Mouse (Mus musculus) layer of hippocampus, postnatal 36 days (tissue): ENCODE data around the gene Zfp763. TPM values are rescaled to one million over a fixed set of nuclear protein-coding genes. Genes with fewer than 3 reads are reported as not detected.
"Not testable (repeated sequence)": the region's sequence is repeated elsewhere in the genome, so short reads cannot be mapped to it uniquely, and the experiment has no call there.

ENCODE experiments used
- DNase-seq, 2 experiments: peaks; one replicate each; pipeline ENCODE4 v3.0.0; 2022
- total RNA-seq, 2 experiments: library from RNA; stranded (reverse); gene quantifications; 2 replicates each; pipeline ENCODE4 v1.2.3; 2021

The Zfp763 gene
- 10 to 100 TPM; 19.7 to 24.3 TPM for total RNA-seq

- peak; percentile 79 to 82 for DNase-seq
These were observed at the start of gene Zfp763 for GRCm38 (mm10) chr17:33032900-33033891. Zfp763 (minus strand) TSS chr17:33033402.

GRCm38 (mm10) chr17:33067958-33068357, 34.8 kb upstream of the Zfp763 start, which contains the start of gene 4921501E09Rik:
4921501E09Rik (minus strand) TSS chr17:33068058.
- DNase-seq = no peak

- DNase-seq = no peak
These were observed 29.8 kb upstream of the Zfp763 start for GRCm38 (mm10) chr17:33063001-33063400.

GRCm38 (mm10) chr17:33058791-33059190, 25.6 kb upstream of the Zfp763 start:
- DNase-seq = no peak

GRCm38 (mm10) chr17:33032376-33032775, 826 bp downstream of the Zfp763 start:
- DNase-seq = no peak

GRCm38 (mm10) chr17:33020434-33020833, 12.8 kb downstream of the Zfp763 start:
- not testable (repeated sequence) for DNase-seq

GRCm38 (mm10) chr17:33008337-33008736, 24.9 kb downstream of the Zfp763 start:
- DNase-seq = no peak

- no peak for DNase-seq
These were observed 34.7 kb downstream of the Zfp763 start for GRCm38 (mm10) chr17:32998492-32998891.

- peak; percentile 78 to 85 for DNase-seq
These were observed 40.3 kb downstream of the Zfp763 start, which contains the start of gene Zfp952 for GRCm38 (mm10) chr17:32992699-32993474. Zfp952 (plus strand) TSS chr17:32993129.

GRCm38 (mm10) chr17:32991965-32992698, 41.1 kb downstream of the Zfp763 start:
- no peak for DNase-seq

- DNase-seq = no peak
These were observed 46.9 kb downstream of the Zfp763 start for GRCm38 (mm10) chr17:32986301-32986700.

GRCm38 (mm10) chr17:32981361-32981760, 51.8 kb downstream of the Zfp763 start:
- DNase-seq = no peak

Other genes starting within 250 kb of the Zfp763 start
- gene Zfp871, start 245.1 kb downstream of the Zfp763 start, total RNA-seq = 100 to 1,000 TPM in 1 of 2 experiments, 10 to 100 TPM in 1; 98.6 to 106 TPM
- gene Zfp811, start 223.5 kb downstream of the Zfp763 start, total RNA-seq = 1 to 10 TPM; 7.0 to 7.9 TPM
- 10 to 100 TPM; 32.0 to 33.8 TPM for gene Zfp799, start 203.1 kb downstream of the Zfp763 start, total RNA-seq
- 10 to 100 TPM in 1 of 2 experiments, 1 to 10 TPM in 1; 7.6 to 11.5 TPM for gene Zfp870, start 141.8 kb downstream of the Zfp763 start, total RNA-seq
- 1 to 10 TPM; 4.3 to 4.6 TPM for gene Cyp4f14, start 116.1 kb downstream of the Zfp763 start, total RNA-seq
- 10 to 100 TPM; 23.4 to 24.1 TPM for gene Cyp4f13, start 86.0 kb downstream of the Zfp763 start, total RNA-seq
- 1 to 10 TPM; 4.7 to 5.0 TPM for gene Zfp472, start 67.6 kb downstream of the Zfp763 start, total RNA-seq
- gene Zfp952, start 40.3 kb downstream of the Zfp763 start, total RNA-seq = 10 to 100 TPM; 16.8 to 17.3 TPM
- gene 4921501E09Rik, start 34.7 kb upstream of the Zfp763 start, total RNA-seq = not detected
- 10 to 100 TPM; 17.8 to 20.2 TPM for gene Zfp563, start 55.9 kb upstream of the Zfp763 start, total RNA-seq
- gene Morc2b, start 106.3 kb upstream of the Zfp763 start, total RNA-seq = 1 to 10 TPM; 3.0 to 4.6 TPM
- gene Olfr55, start 135.0 kb upstream of the Zfp763 start, total RNA-seq = not detected
- gene Olfr239, start 157.9 kb upstream of the Zfp763 start, total RNA-seq = not detected
- gene Olfr1564, start 188.3 kb upstream of the Zfp763 start, total RNA-seq = 1 to 10 TPM; 1.0 to 1.3 TPM
- 10 to 100 TPM; 12.3 to 12.8 TPM for gene Zfp955a, start 221.7 kb upstream of the Zfp763 start, total RNA-seq
- not detected for gene Olfr63, start 231.3 kb upstream of the Zfp763 start, total RNA-seq